Mouse (Mus musculus): ENCODE measurements around the gene 1700024B05Rik. TPM values are rescaled to one million over a fixed set of nuclear protein-coding genes. Genes with fewer than 3 reads are reported as not detected.
"Not testable (repeated sequence)": the region's sequence is repeated elsewhere in the genome, so short reads cannot be mapped to it uniquely, and the experiment has no call there.

The 1700024B05Rik gene
- not detected in 2 replicates for polyA plus RNA-seq (2015; fragmentation: Nextera tagmentation; extraction: Ambion mirVana)

DNA sequence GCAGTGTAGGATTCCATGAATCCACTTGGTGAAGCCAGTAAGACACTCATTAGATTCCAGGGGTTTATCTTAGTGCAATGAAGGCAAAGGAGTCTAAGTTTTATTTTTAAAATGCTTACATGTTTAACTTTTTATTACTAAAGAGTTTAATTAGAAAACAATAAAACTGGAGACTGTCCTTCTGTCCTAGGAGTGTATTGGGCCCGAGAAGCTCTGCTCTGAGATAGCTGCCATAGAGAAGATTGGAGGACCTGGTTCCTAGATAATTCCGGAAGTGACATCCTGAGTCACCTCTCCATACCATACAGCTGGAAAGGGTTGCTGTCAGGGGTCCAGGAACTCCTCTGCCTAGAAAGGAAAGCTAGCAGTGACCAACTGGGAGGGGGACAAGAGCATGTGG is at the start of gene 1700024B05Rik:
1700024B05Rik (plus strand) TSS at position 301 of the 400 bp plus-strand sequence.
- DNase-seq (ENCODE audit: low spot score); H3K27me3 ChIP-seq (ENCODE audit: control insufficient read depth, insufficient read depth, low read length); ATAC-seq (ENCODE audit: low FRiP score, low TSS enrichment); H3K9me3 ChIP-seq (ENCODE audit: control insufficient read depth, low read length); H3K36me3 ChIP-seq (ENCODE audit: control insufficient read depth, insufficient read depth, low read length); H3K4me3 ChIP-seq (ENCODE audit: low read depth, low read length); H3K4me2 ChIP-seq (replicated peaks; ENCODE audit: low read depth); H3K4me1 ChIP-seq (replicated peaks; ENCODE audit: control insufficient read depth, insufficient read depth); H3K9ac ChIP-seq (ENCODE audit: low read length); H3K27ac ChIP-seq (replicated peaks): not testable (repeated sequence)
- 93% methylated on average over 1 of the region's 2 CpGs for WGBS

DNA sequence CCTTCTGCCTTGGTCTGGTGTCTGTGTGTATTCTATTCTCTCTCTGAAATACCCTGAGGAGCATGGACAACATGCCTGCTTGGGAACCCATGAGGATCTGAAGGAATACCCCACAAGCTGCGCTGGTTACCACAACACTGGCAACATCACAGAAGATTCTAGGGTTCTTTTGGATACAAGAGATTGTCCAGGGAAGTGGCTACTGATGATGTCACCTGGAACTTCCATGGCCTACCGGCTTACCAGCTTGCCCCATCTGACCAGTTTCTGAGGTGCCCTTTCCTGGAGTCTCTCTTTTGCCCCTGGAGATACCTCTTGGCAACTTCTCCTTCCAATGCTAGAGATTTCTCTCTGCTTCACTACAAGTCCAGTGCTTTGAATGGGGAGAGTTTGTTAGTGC is 36.6 kb upstream of the 1700024B05Rik start, which contains the start of gene Gm7980:
Gm7980 (minus strand) TSS at position 101 of the 400 bp plus-strand sequence.
- H3K36me3 ChIP-seq (ENCODE audit: control insufficient read depth, insufficient read depth, low read length); H3K4me2 ChIP-seq (replicated peaks; ENCODE audit: low read depth); H3K4me1 ChIP-seq (replicated peaks; ENCODE audit: control insufficient read depth, insufficient read depth); H3K9ac ChIP-seq (ENCODE audit: low read length); H3K27me3 ChIP-seq (ENCODE audit: control insufficient read depth, insufficient read depth, low read length); H3K4me3 ChIP-seq (ENCODE audit: low read depth, low read length); ATAC-seq (ENCODE audit: low FRiP score, low TSS enrichment); H3K27ac ChIP-seq (replicated peaks); H3K9me3 ChIP-seq (ENCODE audit: control insufficient read depth, low read length); DNase-seq (ENCODE audit: low spot score): not testable (repeated sequence)
- no CpG with 5 or more reads among the region's 2 CpGs for WGBS

DNA sequence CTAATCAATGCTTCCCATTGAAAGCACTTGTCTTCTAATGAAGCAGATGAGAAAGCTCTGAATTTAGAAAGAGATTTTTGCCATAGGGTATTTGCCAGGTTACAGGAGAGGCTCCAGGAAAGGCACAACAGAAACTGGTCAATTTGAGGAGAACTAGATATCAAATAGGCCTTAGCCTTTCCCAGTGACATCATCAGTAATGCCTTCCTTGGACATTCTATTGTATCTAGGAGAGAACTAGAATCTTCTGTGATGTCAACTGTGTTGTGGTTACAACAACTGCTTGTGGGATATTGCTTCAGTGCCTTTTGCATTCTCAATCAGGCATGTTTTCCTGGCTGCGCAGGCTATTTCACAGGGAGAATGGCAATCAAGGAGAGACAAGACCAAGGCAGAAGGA is 19.1 kb upstream of the 1700024B05Rik start, which contains the start of gene 1700049E17Rik1:
1700049E17Rik1 (plus strand) TSS at position 301 of the 400 bp plus-strand sequence.
- not testable (repeated sequence) for H3K27ac ChIP-seq (replicated peaks); DNase-seq (ENCODE audit: low spot score); H3K27me3 ChIP-seq (ENCODE audit: control insufficient read depth, insufficient read depth, low read length); H3K4me3 ChIP-seq (ENCODE audit: low read depth, low read length); H3K4me2 ChIP-seq (replicated peaks; ENCODE audit: low read depth); H3K9me3 ChIP-seq (ENCODE audit: control insufficient read depth, low read length); H3K4me1 ChIP-seq (replicated peaks; ENCODE audit: control insufficient read depth, insufficient read depth); ATAC-seq (ENCODE audit: low FRiP score, low TSS enrichment); H3K36me3 ChIP-seq (ENCODE audit: control insufficient read depth, insufficient read depth, low read length); H3K9ac ChIP-seq (ENCODE audit: low read length)
- no CpG with 5 or more reads among the region's 1 CpGs for WGBS

DNA sequence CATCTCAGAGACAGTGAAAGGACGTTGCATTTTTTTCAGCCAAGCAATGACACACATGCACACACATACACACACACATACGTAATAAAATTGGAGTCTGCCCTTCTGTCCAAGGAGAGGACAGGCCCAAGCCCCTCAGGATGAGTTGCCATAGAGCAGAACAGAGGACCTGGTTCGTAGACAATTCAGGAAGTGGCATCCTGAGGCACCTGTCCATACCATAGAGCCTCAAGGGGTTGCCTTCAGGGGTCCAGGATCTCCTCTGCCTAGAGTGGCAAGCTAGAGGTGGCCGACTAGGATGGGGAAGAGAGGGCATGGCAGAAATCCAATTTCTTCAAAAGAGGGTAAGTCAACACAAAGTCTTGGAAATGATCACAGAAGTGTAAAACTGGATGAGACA is 20.3 kb downstream of the 1700024B05Rik start:
- WGBS: 59% methylated on average over 4 of the region's 4 CpGs
- DNase-seq (ENCODE audit: low spot score); H3K9ac ChIP-seq (ENCODE audit: low read length); H3K27me3 ChIP-seq (ENCODE audit: control insufficient read depth, insufficient read depth, low read length); H3K9me3 ChIP-seq (ENCODE audit: control insufficient read depth, low read length); H3K4me2 ChIP-seq (replicated peaks; ENCODE audit: low read depth); ATAC-seq (ENCODE audit: low FRiP score, low TSS enrichment); H3K27ac ChIP-seq (replicated peaks); H3K4me3 ChIP-seq (ENCODE audit: low read depth, low read length); H3K4me1 ChIP-seq (replicated peaks; ENCODE audit: control insufficient read depth, insufficient read depth); H3K36me3 ChIP-seq (ENCODE audit: control insufficient read depth, insufficient read depth, low read length): not testable (repeated sequence)

DNA sequence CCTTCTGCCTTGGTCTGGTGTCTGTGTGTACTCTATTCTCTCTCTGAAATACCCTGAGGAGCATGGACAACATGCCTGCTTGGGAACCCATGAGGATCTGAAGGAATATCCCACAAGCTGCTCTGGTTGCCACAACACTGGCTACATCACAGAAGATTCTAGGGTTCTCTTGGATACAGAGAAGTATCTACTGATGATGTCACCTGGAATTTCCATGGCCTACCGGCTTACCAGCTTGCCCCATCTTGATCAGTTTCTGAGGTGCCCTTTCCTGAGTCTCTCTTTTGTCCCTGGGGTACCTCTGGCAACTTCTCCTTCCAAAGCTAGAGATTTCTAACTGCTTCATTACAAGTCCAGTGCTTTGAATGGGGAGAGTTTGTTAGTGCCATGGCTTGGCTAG is 24.0 kb downstream of the 1700024B05Rik start, which contains the start of gene Gm6401:
Gm6401 (minus strand) TSS at position 101 of the 400 bp plus-strand sequence.
- 71% methylated on average over 1 of the region's 1 CpGs for WGBS
- not testable (repeated sequence) for H3K4me2 ChIP-seq (replicated peaks; ENCODE audit: low read depth)

DNA sequence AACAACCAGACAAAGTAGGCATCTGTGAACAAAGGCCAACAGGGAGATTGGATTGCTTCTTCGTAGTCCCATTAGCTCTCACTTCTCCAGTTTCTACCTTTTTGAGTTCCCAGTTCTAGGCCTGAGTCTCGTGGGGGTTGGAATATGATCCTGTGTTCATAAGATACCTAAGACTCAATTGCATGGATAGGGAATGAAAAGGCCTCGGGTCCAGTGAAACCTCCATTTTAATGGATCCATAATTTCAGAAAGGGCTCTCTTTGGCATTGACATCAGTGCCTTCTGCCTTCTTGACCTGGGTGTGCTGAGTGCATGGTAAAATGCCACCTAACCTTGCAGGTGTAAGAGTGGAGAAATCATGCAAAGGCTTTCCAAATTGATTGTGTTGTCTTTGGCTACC is 24.8 kb downstream of the 1700024B05Rik start:
- H3K9ac ChIP-seq (ENCODE audit: low read length); H3K27ac ChIP-seq (replicated peaks); DNase-seq (ENCODE audit: low spot score); H3K36me3 ChIP-seq (ENCODE audit: control insufficient read depth, insufficient read depth, low read length); H3K9me3 ChIP-seq (ENCODE audit: control insufficient read depth, low read length); ATAC-seq (ENCODE audit: low FRiP score, low TSS enrichment); H3K27me3 ChIP-seq (ENCODE audit: control insufficient read depth, insufficient read depth, low read length); H3K4me3 ChIP-seq (ENCODE audit: low read depth, low read length); H3K4me1 ChIP-seq (replicated peaks; ENCODE audit: control insufficient read depth, insufficient read depth); H3K4me2 ChIP-seq (replicated peaks; ENCODE audit: low read depth): not testable (repeated sequence)
- 48% methylated on average over 3 of the region's 3 CpGs for WGBS

More for the DNA sequence above, 24.0 kb downstream of the 1700024B05Rik start, which contains the start of gene Gm6401:
- not testable (repeated sequence) for H3K4me1 ChIP-seq (replicated peaks; ENCODE audit: control insufficient read depth, insufficient read depth); ATAC-seq (ENCODE audit: low FRiP score, low TSS enrichment); H3K27ac ChIP-seq (replicated peaks); H3K4me3 ChIP-seq (ENCODE audit: low read depth, low read length); H3K9ac ChIP-seq (ENCODE audit: low read length); H3K27me3 ChIP-seq (ENCODE audit: control insufficient read depth, insufficient read depth, low read length); H3K9me3 ChIP-seq (ENCODE audit: control insufficient read depth, low read length); DNase-seq (ENCODE audit: low spot score); H3K36me3 ChIP-seq (ENCODE audit: control insufficient read depth, insufficient read depth, low read length)

DNA sequence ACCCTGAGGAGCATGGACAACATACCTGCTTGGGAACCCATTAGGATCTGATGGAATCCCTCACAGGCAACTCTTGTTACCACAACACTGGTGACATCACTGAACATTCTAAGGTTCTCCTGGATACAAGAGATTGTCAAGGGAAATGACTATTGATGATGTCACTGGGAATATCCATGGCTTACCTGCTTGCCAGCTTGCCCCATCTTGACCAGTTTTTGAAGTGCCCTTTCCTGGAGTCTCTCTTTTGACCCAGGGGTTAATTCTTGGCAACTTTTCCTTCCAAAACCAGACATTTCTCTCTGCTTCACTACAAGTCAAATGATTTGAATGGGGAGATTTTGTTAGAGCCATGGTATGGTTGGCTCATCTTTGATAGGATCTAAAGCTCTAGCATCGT is 39.4 kb downstream of the 1700024B05Rik start, which contains the start of gene Gm3543:
Gm3543 (minus strand) TSS at position 101 of the 400 bp plus-strand sequence.
- no CpG with 5 or more reads among the region's 1 CpGs for WGBS
- ATAC-seq (ENCODE audit: low FRiP score, low TSS enrichment); DNase-seq (ENCODE audit: low spot score); H3K4me2 ChIP-seq (replicated peaks; ENCODE audit: low read depth); H3K9me3 ChIP-seq (ENCODE audit: control insufficient read depth, low read length); H3K4me1 ChIP-seq (replicated peaks; ENCODE audit: control insufficient read depth, insufficient read depth); H3K27me3 ChIP-seq (ENCODE audit: control insufficient read depth, insufficient read depth, low read length); H3K4me3 ChIP-seq (ENCODE audit: low read depth, low read length); H3K36me3 ChIP-seq (ENCODE audit: control insufficient read depth, insufficient read depth, low read length); H3K9ac ChIP-seq (ENCODE audit: low read length); H3K27ac ChIP-seq (replicated peaks): not testable (repeated sequence)

Other genes with a start within 250 kb of the 1700024B05Rik start
- not detected in 2 replicates for gene Gm8068, start 242.1 kb upstream of the 1700024B05Rik start, polyA plus RNA-seq (2015; fragmentation: Nextera tagmentation; extraction: Ambion mirVana)
- not detected in 2 replicates for gene Gm7929, start 193.4 kb upstream of the 1700024B05Rik start, polyA plus RNA-seq (2015; fragmentation: Nextera tagmentation; extraction: Ambion mirVana)
- not detected in 2 replicates for gene Gm47189, start 171.6 kb upstream of the 1700024B05Rik start, polyA plus RNA-seq (2015; fragmentation: Nextera tagmentation; extraction: Ambion mirVana)
- gene Gm7980, start 36.7 kb upstream of the 1700024B05Rik start, polyA plus RNA-seq (2015; fragmentation: Nextera tagmentation; extraction: Ambion mirVana): not detected in 2 replicates
- not detected in 2 replicates for gene 1700049E17Rik1, start 19.0 kb upstream of the 1700024B05Rik start, polyA plus RNA-seq (2015; fragmentation: Nextera tagmentation; extraction: Ambion mirVana)
- gene Gm6401, start 23.9 kb downstream of the 1700024B05Rik start, polyA plus RNA-seq (2015; fragmentation: Nextera tagmentation; extraction: Ambion mirVana): not detected in 2 replicates
- gene Gm3543, start 39.3 kb downstream of the 1700024B05Rik start, polyA plus RNA-seq (2015; fragmentation: Nextera tagmentation; extraction: Ambion mirVana): not detected in 2 replicates
- gene Gm7951, start 173.4 kb downstream of the 1700024B05Rik start, polyA plus RNA-seq (2015; fragmentation: Nextera tagmentation; extraction: Ambion mirVana): not detected in 2 replicates
- gene Gm17027, start 218.6 kb downstream of the 1700024B05Rik start, polyA plus RNA-seq (2015; fragmentation: Nextera tagmentation; extraction: Ambion mirVana): not detected in 2 replicates
- not detected in 2 replicates for gene Gm3573, start 246.8 kb downstream of the 1700024B05Rik start, polyA plus RNA-seq (2015; fragmentation: Nextera tagmentation; extraction: Ambion mirVana)